Mouse (Mus musculus): ENCODE data around the gene Rnf24.

DNA sequence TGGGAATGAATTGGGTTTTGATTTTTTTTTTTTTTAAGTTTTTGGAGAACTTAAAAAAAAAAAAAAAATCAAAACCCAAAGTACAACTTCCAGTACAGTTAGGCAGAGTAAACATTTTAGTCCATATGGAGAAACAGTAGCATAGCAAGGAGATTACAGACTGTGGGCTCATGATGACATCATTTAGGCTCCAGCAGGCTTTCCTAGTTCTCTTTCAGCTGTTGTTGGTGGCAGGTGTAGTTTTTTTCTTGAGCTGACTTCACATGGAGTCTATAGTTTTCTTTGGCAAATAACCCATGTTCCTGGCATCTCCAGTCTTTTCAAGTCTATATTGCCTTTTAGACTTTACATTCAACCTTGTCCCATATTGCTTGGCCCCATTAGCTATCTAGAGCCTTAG is 62.0 kb downstream of the Rnf24 start:
- TF ChIP-seq POLR2A (IDR thresholded peaks at IDR 0.05; ENCODE audit: insufficient read depth, low read length) (no peak), CTCF (IDR thresholded peaks at IDR 0.05; ENCODE audit: low read depth, low read length) (no peak), EP300 (IDR thresholded peaks at IDR 0.05; ENCODE audit: insufficient read depth, low read depth, low read length) (no peak)

Data from ES-Bruce4 (cell line).